Mouse (Mus musculus): ENCODE data around the gene Zbtb14.

Gene Zbtb14

DNA sequence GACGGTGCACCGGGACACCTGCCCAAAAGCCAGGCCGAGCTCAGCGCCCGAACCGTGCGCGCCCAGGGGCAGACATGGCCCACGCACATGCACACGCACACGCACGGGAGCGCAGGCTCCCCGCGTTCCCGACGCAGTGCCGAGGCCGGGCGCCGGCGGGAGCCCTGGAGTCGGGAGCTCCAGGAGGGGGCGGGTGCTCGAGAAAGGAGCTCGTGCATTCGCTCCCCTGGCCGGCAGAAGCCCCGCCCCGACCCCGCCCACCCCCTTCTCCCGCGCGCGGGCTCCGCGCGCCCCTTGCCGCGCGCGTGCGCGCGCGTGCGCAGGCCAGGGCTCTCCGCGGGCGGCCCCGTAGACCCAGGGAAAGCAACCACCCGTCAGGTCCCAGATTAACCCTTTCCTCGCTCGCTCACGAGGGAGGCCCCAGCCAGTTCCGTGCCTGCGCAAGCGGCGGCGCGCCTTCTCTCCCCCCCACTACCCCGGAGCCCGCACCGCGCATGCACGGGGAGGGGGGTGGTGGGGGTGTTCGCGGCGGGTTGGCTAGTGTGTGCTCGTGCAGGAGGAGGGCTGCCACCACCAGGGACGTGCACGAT is at the start of gene Zbtb14:
Zbtb14 (plus strand) TSS at position 540 of the 590 bp plus-strand sequence.
- DNase-seq (ENCODE audit: low spot score) = peak; percentile 93

DNA sequence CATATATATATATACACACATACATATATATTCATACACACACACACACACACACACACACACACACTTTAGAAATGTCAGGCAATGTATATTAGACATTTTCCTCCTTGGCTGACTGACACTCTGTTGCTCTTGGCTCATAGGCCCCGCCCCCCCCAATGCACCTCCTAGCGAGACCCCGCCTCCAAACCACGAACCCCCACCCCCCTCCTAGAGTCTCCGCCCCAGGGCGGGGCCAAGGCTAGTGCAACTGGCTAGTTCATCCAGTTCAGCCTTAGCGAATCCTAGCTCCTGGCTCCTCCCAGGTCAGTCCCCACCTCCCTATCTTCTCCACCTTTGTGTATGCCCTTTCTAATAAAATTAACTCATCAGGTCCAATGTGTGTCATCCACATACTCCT is 36.8 kb upstream of the Zbtb14 start:
- DNase-seq (ENCODE audit: low spot score) = no peak

DNA sequence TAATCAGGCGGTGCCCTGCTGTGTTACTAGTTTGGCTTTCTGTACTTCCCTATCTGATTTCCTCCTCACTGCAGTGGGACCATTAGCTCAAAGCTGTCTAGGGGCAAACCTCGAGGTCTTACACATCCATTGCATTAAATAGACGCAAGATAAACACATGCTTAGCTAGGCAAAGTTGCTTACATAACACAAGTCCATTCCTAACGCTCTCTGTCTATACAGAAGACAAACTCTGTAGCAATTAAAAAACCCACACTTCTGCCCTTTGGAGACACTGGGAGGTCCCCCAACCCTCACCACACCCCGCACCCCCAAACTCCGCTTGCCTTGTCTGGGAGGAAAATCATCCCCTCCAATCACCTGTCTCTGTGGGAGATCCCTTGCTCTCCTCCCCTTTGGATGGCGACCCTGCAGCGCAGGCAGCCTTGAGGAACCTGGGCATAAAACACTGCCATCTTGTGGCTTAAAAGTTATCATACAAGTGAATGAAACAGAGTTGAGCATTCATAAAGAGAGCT is 33.8 kb upstream of the Zbtb14 start:
- DNase-seq (ENCODE audit: low spot score) = no peak

DNA sequence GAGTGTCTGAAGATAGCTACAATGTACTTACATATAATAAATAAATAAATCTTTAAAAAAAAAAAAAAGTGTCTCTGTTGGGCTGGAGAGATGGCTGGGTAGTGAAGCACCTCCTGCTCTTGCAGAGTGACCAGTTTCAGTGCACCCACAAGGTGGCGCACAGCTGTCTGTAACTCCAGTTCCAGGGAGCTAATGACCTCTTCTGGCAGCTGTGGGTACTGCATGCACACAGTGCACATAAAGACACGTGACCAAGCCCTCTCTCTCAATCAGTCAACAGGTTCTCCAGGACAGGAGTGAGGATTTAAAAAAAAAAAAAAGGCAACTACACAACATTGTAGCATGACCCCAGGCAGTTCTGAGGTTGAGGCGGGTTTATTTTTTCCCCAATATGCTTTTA is 17.8 kb upstream of the Zbtb14 start:
- DNase-seq (ENCODE audit: low spot score) = no peak

DNA sequence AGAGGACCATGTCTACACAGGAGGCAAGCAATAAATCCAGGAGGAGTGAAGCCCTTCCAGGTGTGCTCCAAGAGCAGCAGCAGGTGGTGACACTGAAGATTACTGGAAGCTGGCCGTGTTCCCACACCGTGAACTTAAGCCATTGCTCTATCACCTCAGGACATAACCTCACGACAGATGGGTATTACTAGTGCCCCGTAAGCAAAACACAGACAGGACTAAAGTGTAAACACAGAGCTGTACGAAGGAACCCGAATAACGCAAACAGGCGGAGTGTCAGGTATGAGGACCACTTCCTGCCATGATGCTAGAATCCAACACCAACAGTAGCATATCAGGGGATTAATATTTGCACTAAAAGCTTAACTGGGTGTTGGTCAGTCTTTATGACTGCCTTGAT is 2.0 kb upstream of the Zbtb14 start:
- no peak for DNase-seq (ENCODE audit: low spot score)

DNA sequence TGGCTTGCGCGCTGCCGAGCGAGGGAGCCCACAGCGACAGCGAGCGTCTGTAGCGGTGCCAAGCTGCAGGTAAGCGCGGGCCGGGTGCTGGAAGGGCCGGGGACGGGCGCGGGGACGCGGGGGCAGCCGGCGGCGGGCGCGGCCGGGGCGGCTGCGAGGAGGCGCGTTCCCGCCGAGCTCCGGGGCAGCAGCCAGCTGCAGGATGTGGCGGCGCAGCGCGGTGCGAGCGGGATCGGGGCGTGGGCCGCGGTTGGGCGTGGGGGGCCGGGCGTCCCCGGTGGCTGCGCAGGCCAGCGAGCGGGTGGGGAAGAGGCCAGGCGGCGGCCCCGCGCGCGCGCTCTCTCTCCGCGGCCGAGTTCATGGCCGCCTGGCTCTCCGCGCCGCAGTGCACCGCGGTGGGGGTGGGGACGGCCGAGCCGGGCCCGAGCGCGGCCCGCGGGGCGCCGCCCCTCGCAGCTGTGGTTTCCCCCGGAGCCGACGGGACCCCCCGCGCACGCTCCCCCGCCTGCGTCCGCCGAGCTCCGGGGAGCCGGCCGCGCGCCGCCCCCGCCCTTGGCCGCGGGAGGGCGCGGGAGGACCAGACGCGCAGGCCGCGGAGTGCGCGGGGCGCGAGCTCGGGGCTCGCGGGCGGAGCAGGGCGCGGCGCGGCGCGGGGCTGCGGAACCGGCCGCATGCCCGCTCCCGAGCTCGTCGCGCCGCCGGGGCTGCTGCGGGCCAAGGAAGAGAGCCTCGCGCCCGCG is 521 bp downstream of the Zbtb14 start:
- peak; percentile 65 for DNase-seq (ENCODE audit: low spot score)

DNA sequence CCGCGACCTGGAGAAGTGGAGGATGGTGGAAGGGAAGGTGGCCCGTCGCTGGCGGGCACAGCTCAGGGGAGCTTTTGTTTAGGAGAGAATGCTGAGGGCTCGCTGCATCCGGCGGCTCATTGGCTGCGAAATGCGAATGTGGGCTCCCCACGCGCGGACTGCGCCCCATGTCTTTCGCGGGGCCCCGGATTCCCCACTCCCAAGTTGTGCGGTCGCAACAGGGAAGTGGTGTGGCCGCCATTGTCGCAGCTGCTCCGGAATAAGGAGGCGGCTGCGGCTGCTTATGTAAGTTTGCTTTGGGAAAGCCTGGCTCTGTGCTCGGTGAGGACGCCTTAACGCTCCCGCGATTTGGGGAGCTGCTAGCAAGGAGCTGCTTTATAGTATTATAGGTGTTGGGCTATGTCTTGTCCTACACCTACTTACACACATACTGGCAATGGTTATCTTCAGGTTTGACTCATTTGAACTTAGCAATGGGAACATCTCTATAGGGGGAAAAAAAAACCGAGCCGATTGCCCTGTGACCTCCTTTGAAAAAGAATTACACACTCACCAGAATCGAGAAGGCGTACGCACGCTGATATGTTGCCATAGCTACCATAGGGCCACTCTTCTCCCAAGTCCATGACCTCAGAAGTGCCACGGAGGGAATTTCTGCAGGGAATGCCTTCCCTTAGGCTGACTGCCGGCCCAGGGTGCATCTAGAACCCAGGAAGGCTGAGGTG is 1.3 kb downstream of the Zbtb14 start:
- DNase-seq (ENCODE audit: low spot score) = peak; percentile 6

DNA sequence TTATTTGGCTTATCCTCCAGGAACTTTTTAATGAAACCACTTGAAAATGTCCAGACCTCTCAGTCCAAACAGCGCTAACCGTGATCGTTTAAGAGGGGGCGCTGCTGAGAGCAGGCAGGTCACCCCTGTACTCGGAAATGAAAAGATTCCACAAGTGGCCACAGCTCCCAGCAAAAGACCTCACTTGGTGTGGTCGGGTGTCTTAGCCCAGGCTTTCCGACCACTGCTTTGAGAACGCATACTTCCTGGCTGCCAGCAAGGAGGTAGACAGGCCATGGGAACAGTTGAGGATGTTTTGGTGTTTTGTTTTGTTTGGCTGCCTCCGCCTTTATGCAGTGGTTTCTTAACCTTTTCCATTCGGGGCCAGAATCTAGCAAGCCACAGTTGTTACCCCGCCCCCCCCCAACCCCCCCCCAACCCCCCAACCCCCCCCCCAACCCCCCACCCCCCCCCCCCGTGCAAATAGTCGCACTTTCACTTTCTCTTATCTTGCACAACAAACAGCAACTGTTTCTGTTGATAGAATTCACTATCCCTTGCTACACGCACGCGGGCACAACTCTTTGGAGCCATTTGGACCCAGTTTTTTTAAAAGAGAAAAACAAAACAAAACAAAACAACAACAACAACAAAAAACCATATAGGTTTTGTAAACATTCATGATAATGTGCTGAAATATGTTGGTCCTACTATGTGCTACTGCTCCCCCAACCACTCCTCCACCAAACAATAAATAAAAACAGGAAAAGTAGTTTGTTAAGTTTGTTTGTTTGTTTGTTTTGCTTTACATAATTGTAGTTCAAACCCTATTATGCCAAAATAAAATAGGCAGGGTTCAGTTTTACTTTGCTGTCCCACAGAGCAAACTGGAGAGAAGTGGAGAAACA is 13.5 kb downstream of the Zbtb14 start:
- peak; percentile 11 for DNase-seq (ENCODE audit: low spot score)

DNA sequence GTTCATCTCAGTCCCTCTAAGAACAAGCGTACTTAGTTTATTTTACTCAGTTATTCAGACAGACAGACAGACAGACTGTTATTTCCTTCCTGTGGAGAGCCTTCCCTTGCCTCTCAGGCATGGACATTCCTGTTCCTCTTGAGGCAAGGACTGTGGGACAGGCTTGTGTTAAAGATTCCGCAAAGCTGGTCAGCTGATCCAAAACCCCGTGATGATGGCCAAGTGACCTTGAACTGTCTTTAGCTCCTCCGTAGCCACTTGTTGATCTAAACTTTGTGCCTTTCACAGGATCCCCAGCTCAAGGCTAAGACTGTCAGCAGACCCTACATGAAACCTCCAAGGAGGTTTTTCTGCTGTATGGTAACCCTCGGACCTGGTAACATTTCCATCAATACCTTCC is 14.3 kb downstream of the Zbtb14 start:
- DNase-seq (ENCODE audit: low spot score) = no peak

DNA sequence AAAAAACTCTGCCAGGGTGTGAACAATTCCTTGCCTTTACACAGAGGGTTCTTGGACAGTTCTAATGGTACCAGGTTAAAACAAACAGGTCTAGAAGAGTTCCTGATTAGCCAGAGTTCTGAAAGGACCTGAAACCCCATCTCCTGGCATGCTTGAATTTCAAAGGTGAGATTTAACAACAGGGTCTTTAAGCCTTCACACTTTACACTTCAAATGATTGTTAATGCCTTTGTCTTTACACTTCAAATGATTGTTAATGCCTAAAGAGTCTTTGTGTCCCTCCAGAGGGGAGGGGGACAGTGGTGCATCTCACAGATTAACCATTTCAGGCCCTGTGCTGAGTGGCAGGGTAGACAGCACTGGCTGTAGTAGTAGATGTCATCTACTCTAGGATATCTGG is 15.2 kb downstream of the Zbtb14 start:
- DNase-seq (ENCODE audit: low spot score) = no peak

DNA sequence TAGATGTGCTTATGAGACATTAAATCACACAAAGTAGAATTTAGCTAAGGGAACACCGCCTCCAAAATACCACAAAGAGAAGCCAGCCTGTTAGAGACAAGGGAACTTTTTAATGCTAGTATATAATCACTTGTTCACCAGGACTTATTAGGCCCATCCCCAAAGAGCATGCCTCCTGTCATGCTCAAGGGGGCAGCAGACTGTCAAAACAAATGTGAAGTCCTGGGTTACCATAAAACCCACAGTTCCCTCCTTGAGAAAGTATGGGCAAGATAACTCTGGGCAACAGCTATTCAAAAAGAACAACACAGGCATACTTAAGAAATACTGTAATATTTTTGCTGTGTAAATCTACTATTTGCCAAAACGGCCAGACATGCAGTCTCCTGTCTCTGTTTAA is 18.3 kb downstream of the Zbtb14 start:
- DNase-seq (ENCODE audit: low spot score) = no peak

DNA sequence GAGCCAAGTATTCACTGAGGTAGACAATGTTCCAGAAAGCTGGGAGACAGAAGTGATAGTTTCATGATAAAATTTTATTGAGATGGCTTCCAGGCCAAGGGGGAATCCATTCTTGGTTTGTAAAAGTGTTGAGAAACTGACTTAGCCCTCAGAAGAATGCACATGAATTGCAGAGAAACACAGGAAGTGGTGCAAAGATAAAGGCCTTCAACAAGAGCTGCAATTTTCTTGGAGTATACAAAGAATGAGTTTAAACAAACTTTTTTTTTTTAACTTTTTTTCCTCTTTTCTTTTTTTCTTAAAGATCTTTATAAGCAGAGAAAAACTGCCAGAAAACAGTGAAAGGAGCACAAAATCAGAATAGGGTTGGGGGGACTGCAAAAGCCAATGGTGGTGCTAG is 33.3 kb downstream of the Zbtb14 start:
- DNase-seq (ENCODE audit: low spot score) = no peak

DNA sequence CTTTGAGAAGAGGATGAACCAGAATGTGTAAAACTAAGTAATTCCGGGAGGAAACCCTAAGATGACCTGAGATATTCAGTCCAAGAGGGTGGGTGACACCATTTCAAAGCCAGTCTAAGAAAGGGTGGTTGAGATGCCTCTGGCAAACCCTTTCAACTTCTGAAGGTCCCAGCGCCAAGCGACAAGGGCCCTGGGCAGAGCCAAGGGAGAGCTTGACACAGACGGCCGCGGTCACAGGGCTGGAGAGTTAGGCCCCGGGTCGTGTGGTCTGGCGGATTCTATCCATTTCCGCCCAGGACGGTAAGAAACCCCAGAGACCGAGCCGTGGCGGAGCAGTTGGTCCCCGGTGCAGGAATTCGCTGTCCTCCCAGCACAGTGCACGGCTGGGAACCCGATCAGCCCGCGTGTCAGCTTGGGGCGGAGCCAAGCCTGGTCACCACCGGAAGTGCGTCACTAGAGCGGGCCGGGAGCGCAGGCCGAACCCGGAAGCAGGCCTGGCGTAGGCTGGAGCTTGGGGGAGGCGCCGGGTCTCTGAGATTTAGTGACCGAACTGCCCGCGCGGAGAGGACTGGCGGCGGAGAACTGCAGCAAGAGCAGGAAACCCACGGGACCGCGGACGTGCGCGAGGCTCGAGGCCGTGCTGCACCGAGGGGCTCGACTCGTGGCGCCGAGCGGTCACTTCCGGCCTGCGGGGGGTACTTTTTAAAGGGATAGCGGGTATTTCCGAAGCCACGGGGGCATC is 34.2 kb downstream of the Zbtb14 start:
- peak; percentile 87 for DNase-seq (ENCODE audit: low spot score)

DNA sequence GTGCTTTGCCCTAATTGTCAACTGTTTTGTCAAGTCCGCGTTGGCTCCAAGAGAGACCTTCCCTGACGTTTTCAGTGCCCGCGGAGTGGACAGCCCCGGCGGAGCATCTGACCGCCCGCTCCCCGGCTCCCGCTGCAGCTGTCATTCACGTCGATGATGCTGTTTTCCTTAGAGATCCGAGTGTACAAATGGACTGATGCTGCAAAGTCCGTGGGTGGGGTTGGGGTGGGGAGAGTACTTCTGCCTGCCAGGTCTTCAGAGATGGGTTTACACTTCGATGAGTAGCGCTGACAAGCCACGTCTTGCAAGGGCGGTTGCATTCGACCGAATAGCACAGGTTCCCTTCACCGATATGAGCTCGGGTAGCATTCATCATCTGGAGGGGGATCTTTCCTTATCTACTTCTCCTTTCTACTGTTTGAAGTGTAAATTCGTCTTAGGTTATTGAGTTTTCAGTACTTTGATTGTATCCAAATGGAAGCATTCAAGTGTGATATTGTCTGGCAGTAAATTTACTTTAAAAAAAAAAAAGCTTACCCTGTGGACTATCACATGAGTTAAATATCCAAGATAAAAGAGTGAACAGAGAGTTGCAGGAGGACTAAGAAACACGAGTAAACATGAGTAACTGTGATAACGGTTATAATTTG is 35.0 kb downstream of the Zbtb14 start:
- no peak for DNase-seq (ENCODE audit: low spot score)

DNA sequence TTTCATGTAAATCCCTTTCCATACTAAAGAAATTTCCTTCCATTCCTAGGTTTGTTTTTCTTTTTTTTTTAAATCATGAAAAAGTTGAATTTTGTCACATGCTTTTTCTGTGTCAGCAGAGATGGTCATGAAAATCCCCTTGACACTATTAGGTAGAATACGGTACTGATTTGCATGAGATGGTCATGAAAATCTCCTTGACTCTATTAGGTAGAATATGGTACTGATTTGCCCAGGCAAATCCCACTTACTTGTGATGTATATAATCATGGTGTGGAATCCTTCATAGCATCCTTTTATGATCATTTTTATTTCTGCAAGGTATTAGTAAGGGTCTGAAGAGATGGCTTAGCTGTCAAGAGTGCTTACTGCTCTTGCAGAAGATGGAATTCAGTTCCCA is 38.7 kb downstream of the Zbtb14 start:
- DNase-seq (ENCODE audit: low spot score) = no peak

DNA sequence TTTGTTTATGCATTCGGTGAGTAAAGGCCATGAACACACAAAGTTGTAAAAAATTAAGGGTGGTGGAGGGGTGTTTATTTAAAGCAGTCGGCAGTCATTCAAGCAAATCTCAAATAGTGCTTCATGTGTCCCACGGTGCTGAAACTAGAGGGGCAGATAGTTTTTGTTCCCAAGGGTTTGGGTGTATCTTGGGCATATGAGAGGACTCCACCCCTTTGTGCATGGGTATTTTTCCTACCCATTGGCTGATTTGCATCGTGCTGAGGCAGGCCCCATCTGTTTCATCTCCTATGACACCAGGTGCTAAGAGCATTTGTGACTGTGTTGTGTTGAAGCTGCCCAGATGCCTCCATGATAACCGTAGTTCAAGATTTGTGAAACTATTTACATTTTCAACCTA is 55.0 kb downstream of the Zbtb14 start:
- DNase-seq (ENCODE audit: low spot score) = no peak

DNA sequence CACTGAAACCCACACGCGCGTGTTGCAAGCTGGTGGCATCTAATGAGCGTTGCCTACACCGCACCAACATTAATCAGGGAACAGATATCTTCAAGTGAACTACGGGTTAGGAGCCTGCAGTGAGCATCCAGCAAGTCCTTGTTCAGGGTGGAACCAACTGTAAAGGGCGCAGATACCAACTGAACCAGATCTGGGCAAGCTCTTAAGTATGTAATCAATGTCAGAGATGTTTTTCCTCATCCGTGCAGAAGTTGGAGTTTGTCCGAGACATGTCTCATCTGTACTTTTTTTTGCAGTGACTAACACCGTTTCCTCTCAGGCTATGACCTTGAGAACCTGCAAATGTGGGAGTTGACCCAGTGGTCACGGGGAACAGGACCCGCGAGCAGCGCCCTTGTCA is 55.6 kb downstream of the Zbtb14 start:
- DNase-seq (ENCODE audit: low spot score) = no peak

DNA sequence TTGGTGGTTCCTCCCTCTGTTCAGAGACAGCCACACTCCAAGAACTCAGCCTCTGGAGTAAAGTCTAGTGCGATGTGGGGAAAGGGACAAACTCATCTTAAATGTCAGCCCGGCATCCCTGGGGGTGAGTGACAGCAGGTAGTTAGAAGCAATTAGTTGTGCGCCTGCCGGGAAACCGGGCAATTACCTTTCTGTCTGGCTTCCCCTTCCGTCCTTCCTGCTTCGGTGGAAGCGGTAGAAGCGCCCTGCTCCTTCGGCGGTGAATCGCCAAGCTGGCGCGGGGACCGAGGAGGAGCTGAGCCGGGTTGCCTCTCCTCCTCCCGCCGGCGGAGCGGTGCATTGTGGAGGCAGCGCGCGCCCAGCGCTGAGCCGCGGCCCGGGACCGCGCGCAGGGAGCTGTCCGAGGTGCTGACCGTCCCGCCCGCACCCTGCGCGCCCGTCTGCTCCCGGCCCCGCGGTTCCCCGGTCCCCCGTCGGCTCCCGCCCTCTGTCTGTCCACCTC is 56.2 kb downstream of the Zbtb14 start, which contains the start of gene Akain1:
Akain1 (plus strand) TSS at position 337 of the 502 bp plus-strand sequence.
- DNase-seq (ENCODE audit: low spot score) = peak; percentile 59

DNA sequence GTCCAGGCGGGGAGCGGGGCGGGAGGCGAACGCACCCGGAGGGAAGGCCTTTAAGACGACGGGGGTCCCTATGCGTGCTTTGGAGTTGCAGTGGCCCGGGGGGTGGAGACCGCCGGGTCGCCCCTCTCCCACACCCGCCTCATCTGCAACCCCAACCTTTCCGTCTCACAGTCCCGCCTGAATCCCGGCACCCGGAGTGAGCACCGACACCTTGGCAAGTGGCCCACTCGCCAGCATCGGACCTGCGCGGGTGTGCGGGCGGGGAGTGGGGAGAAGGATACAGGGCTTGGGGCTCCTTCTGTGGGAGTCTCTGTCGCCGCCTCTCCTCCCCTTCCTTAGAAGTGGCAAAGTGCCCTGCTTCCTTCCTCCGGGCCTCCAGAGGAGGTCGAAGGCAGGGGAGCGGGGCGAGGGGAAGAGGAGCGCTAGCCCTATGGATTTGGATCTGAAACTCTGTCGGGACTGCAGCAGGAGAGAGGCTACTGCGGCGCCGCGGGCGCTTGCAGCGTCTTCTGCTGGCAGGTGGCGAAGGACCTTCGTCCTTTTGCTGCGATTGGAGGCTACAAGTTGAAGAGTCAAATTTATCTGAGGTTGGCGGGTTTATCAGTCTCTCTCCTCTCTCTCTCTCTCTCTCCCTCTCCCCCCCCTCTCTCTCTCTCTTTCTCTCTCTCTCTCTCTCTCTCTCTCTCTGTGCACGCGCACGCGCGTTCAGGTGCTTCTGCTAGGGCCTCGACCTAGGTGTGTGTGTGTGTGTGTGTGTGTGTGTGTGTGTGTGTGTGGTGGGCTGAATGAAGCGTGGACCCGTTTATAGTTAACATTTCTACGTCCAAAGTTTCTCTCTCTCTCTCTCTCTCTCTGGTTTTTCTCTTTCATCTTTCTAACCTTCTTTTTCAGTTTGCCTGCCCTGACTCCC is 57.0 kb downstream of the Zbtb14 start:
- no peak for DNase-seq (ENCODE audit: low spot score)
